Mouse (Mus musculus) CH12.LX (cell line): ENCODE measurements around the gene Hist1h4a. TPM values are rescaled to one million over a fixed set of nuclear protein-coding genes. Genes with fewer than 3 reads are reported as not detected.

ENCODE experiments used
- DNase-seq: peaks from one replicate; pipeline ENCODE4 v3.0.0-alpha.2; 2013; ENCODE audit errors: extremely low read depth
- H3K27ac ChIP-seq: 2 replicates; pipeline ENCODE4 v1.5.1; 2012; ENCODE audit warnings: low read depth, mild to moderate bottlenecking, control low read depth, moderate library complexity; ENCODE audit not compliant: insufficient read depth
- H3K27me3 ChIP-seq: replicated peaks from 2 replicates; pipeline ENCODE3; 2012; ENCODE audit warnings: inconsistent platforms
- H3K36me3 ChIP-seq, 2 experiments: replicated peaks in 1 of 2; 2 replicates each; pipeline versions ENCODE3 to v1.6.1; 2012; ENCODE audit warnings: inconsistent platforms in 1 of 2, low read length in 1 of 2, mild to moderate bottlenecking in 1 of 2, mixed read lengths in 1 of 2, moderate library complexity in 1 of 2; ENCODE audit not compliant: control insufficient read depth in 1 of 2, insufficient read depth in 1 of 2
- H3K4me1 ChIP-seq, 2 experiments: 2 replicates each; pipeline ENCODE4 v1.6.1; 2012; ENCODE audit warnings: inconsistent platforms in 1 of 2, moderate library complexity in 1 of 2; ENCODE audit not compliant: insufficient read depth in 2 of 2, control insufficient read depth in 1 of 2
- H3K4me2 ChIP-seq: 2 replicates; pipeline ENCODE4 v1.6.1; 2012; ENCODE audit warnings: low read depth, mild to moderate bottlenecking, control low read depth; ENCODE audit not compliant: poor library complexity, insufficient read depth, severe bottlenecking
- H3K4me3 ChIP-seq, 3 experiments: fragments of 150-350 bp in 1 of 3; sonication (generic) in 1 of 3; replicated peaks in 1 of 3; 2 replicates each; pipeline versions ENCODE3 to v1.5.1; 2011 to 2012; ENCODE audit warnings: low read depth in 2 of 3, low read length in 2 of 3, mild to moderate bottlenecking in 2 of 3, moderate library complexity in 2 of 3, control low read depth in 1 of 3, improper control_type of control experiment in 1 of 3, inconsistent platforms in 1 of 3, mixed read lengths in 1 of 3; ENCODE audit not compliant: poor library complexity in 1 of 3
- H3K79me2 ChIP-seq: replicated peaks from 2 replicates; pipeline ENCODE4 v1.6.1; 2012; ENCODE audit warnings: mild to moderate bottlenecking, moderate library complexity; ENCODE audit not compliant: control insufficient read depth, poor library complexity, insufficient read depth, severe bottlenecking; ENCODE audit errors: extremely low read depth
- H3K9ac ChIP-seq: 2 replicates; pipeline ENCODE4 v1.6.1; 2012; ENCODE audit warnings: low read depth, mild to moderate bottlenecking, control low read depth, moderate library complexity; ENCODE audit not compliant: insufficient read depth
- H3K9me3 ChIP-seq: replicated peaks from 2 replicates; pipeline ENCODE3; 2012; ENCODE audit warnings: low read length, inconsistent platforms, mixed read lengths
- CHD1 ChIP-seq: IDR thresholded peaks from 2 replicates; pipeline ENCODE4 v1.6.1; 2012; ENCODE audit warnings: low read depth, low read length, improper control_type of control experiment, inconsistent platforms
- E2F4 ChIP-seq: IDR thresholded peaks from 2 replicates; pipeline ENCODE4 v1.6.1; 2011; ENCODE audit warnings: low read depth, low read length, improper control_type of control experiment; ENCODE audit not compliant: insufficient replicate concordance
- HCFC1 ChIP-seq: IDR thresholded peaks from 2 replicates; pipeline ENCODE4 v1.6.1; 2012; ENCODE audit warnings: low read depth, mild to moderate bottlenecking, inconsistent platforms, low read length, improper control_type of control experiment
- IRF4 ChIP-seq: IDR thresholded peaks from 2 replicates; pipeline ENCODE4 v1.6.1; 2014; ENCODE audit warnings: low read depth, mild to moderate bottlenecking, inconsistent platforms, low read length, improper control_type of control experiment
- MAFK ChIP-seq: IDR thresholded peaks from 2 replicates; pipeline ENCODE4 v1.6.1; 2011; ENCODE audit warnings: low read length, improper control_type of control experiment; ENCODE audit not compliant: insufficient replicate concordance
- MYC ChIP-seq: IDR thresholded peaks from 2 replicates; pipeline ENCODE4 v1.6.1; 2011; ENCODE audit warnings: low read depth, mild to moderate bottlenecking, improper control_type of control experiment, low read length
- NELFE ChIP-seq: IDR thresholded peaks from 2 replicates; pipeline ENCODE4 v1.6.1; 2011; ENCODE audit warnings: low read depth, low read length, improper control_type of control experiment
- PAX5 ChIP-seq: IDR thresholded peaks from 2 replicates; pipeline ENCODE4 v1.6.1; 2012; ENCODE audit warnings: low read length, inconsistent platforms, mixed read lengths
- POLR2A ChIP-seq: IDR thresholded peaks from 2 replicates; pipeline ENCODE4 v1.6.1; 2011; ENCODE audit warnings: low read depth, mild to moderate bottlenecking, improper control_type of control experiment, low read length
- POLR2AphosphoS2 ChIP-seq: IDR thresholded peaks from 2 replicates; pipeline ENCODE4 v1.6.1; 2011; ENCODE audit warnings: low read depth, low read length, improper control_type of control experiment
- RCOR1 ChIP-seq: conservative IDR thresholded peaks from 2 replicates; pipeline ENCODE4 v1.6.1; 2012; ENCODE audit warnings: low read depth, mild to moderate bottlenecking, inconsistent platforms, low read length, improper control_type of control experiment
- SIN3A ChIP-seq: IDR thresholded peaks from 2 replicates; pipeline ENCODE4 v1.6.1; 2012; ENCODE audit warnings: low read length, improper control_type of control experiment, inconsistent platforms
- SMC3 ChIP-seq: IDR thresholded peaks from 2 replicates; pipeline ENCODE4 v1.6.1; 2011; ENCODE audit warnings: low read depth, low read length, improper control_type of control experiment
- TBP ChIP-seq: conservative IDR thresholded peaks from 2 replicates; pipeline ENCODE4 v1.6.1; 2011; ENCODE audit warnings: low read depth, low read length, improper control_type of control experiment
- UBTF ChIP-seq: IDR thresholded peaks from 2 replicates; pipeline ENCODE4 v1.6.1; 2012; ENCODE audit warnings: low read depth, mild to moderate bottlenecking, inconsistent platforms, low read length, improper control_type of control experiment, moderate library complexity
- USF2 ChIP-seq: conservative IDR thresholded peaks from 2 replicates; pipeline ENCODE4 v1.6.1; 2011; ENCODE audit warnings: low read depth, low read length, improper control_type of control experiment
- ZC3H11A ChIP-seq: IDR thresholded peaks from 2 replicates; pipeline ENCODE4 v1.6.1; 2012; ENCODE audit warnings: low read depth, mild to moderate bottlenecking, inconsistent platforms, low read length, improper control_type of control experiment
- ZMIZ1 ChIP-seq: IDR thresholded peaks from 2 replicates; pipeline ENCODE4 v1.6.1; 2012; ENCODE audit warnings: low read depth, mild to moderate bottlenecking, inconsistent platforms, low read length, improper control_type of control experiment
- ZNF384 ChIP-seq: IDR thresholded peaks from 2 replicates; pipeline ENCODE4 v1.6.1; 2012; ENCODE audit warnings: low read depth, low read length, improper control_type of control experiment, inconsistent platforms
- dilution Hi-C: fragments of 300-500 bp; cut with MboI; formaldehyde crosslinking; loops from 2 replicates; pipeline ENCODE4 v1.14.3; 2020; ENCODE audit warnings: low sequenced_read_pairs; ENCODE audit not compliant: extremely low pct_unique_long_range_greater_than_20kb, extremely low pct_ligation_motif_present
- in situ Hi-C: fragments of 300-500 bp; cut with MboI; formaldehyde crosslinking; loops from 3 replicates; pipeline ENCODE4 v1.14.3; 2019; ENCODE audit warnings: low sequenced_read_pairs, low pct_ligation_motif_present, low pct_unique_long_range_greater_than_20kb, mixed read lengths
- polyA plus RNA-seq: library from polyadenylated mRNA; unstranded; fragments of >175 nt; gene quantifications from 2 replicates; pipeline ENCODE4 v1.2.1, GENCODE M21; 2012; ENCODE audit warnings: low read depth; ENCODE audit not compliant: insufficient read length
- total RNA-seq, 2 experiments: library from RNA; depleted of rRNA; stranded (reverse); fragments of 300-350 nt in 1 of 2; fragments of >200 nt in 1 of 2; gene quantifications; 2 replicates each; pipeline ENCODE4 v1.2.3; 2012 to 2014

Gene Hist1h4a
- total and polyA plus RNA-seq, 3 experiments: 4.4 to 1,215 (median 18.4) TPM

DNA sequence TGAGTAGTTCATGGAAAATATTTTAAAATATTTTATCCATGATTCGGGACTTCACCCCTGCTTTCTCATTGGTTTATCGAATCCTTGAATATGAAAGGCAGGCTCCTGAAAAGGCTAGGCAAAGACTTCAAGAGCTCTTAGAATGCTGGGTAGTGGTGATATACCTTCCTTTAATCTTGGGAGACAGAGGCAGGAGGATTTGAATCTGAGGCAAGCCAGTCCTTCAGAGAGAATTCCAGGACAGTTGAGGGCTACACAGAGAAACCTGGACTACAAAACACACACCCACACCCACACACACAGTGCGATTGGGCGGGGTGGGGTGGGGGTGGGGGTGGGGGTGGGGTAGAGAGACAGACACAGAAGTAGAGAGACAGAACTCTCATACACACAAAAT, 13.1 kb downstream of the Hist1h4a start:
- Histone ChIP-seq H3K27me3 (no peaks in the 10 kb centered on the region), H3K4me1 (peaks cover 3 to 31% of the 10 kb centered on the region in 2 experiments; a peak in 3 of 4 replicates), H3K9me3 (no peaks in the 10 kb centered on the region), H3K27ac (peak overlapping the region; percentile 80), H3K4me3 (no peak overlapping the region), H3K9ac (peak overlapping the region; percentile 90), H3K36me3 (no peaks in the 10 kb centered on the region), H3K79me2 (no peaks in the 10 kb centered on the region), H3K4me2 (peak overlapping the region; percentile 93)
- DNase-seq: no peak
- TF ChIP-seq HCFC1: no peak
- TF ChIP-seq TBP: peak; percentile 23; the same call in 1 of the 2 replicates
- in situ Hi-C loops: no loop called here
- dilution Hi-C loops: loop anchor here (10.0 kb wide), 1 partner anchor 53 kb away; the partner anchor contains the start of genes Hist1h1t and Hist1h4c

DNA sequence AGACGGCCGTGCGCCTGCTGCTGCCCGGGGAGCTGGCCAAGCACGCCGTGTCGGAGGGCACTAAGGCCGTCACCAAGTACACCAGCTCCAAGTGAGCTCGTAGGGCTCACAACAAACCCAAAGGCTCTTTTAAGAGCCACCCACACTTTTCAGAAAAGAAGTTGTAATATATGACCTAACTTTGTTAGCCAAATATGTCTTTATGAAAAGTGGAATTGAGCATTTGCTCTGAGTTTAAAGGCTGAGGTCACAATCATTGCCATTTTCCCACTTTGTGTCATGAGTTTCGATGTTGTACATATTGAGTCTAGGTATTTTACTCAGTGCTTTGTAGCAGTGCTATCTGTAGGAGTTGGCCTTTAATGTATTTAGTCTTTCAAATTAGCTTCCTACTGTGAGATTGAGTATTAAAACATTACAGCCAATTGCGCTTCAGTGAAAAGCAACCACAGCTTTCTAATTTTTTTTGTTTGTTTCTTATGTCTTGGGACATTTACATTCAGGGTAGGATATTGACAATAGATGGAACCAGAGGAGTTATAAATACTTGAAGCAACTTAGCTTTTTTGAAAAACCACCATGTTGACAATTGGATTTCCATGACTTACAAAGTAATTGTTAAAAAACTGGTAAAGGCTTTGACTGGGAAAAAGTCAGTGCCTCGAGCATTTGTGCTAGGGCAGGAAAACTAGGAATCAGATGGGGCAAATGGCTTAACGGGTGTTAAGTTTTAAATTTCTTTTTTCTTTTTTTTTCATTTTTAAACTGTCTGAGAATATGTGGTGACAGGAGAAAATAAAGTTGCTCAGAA, 13.7 kb downstream of the Hist1h4a start:
- peak overlapping the region in 1 of 3 experiments; percentile 48 for H3K4me3 ChIP-seq

More for the DNA sequence above, 13.7 kb downstream of the Hist1h4a start:
- no peak for DNase-seq
- in situ Hi-C loops (no loop called here), dilution Hi-C loops (loop anchor here (10.0 kb wide), 1 partner anchor 52 kb away; the partner anchor contains the start of genes Hist1h1t and Hist1h4c)
- Histone ChIP-seq H3K9me3 (no peaks in the 10 kb centered on the region), H3K79me2 (no peaks in the 10 kb centered on the region), H3K9ac (peak overlapping the region; percentile 90), H3K4me1 (peaks cover 3 to 37% of the 10 kb centered on the region in 2 experiments; a peak in 3 of 4 replicates), H3K4me2 (peak overlapping the region; percentile 93; the same call in 1 of the 2 replicates), H3K27ac (peak overlapping the region; percentile 99), H3K36me3 (no peaks in the 10 kb centered on the region), H3K27me3 (no peaks in the 10 kb centered on the region)
- TF ChIP-seq MAFK (no peak), HCFC1 (no peak; the same call in 1 of the 2 replicates), TBP (peak; percentile 54; the same call in 1 of the 2 replicates), SIN3A (peak; percentile 47; the same call in 1 of the 2 replicates), CHD1 (peak; percentile 60), USF2 (peak; percentile 9; the same call in 1 of the 2 replicates), IRF4 (no peak), SMC3 (no peak), ZNF384 (0 out of 2 replicates have a peak, but pooled peaks have one; percentile 29), E2F4 (0 out of 2 replicates have a peak, but pooled peaks have one; percentile 20), ZC3H11A (no peak), RCOR1 (peak; percentile 68), MYC (no peak), UBTF (peak; percentile 92; the same call in 1 of the 2 replicates), PAX5 (no peak), NELFE (0 out of 2 replicates have a peak, but pooled peaks have one; percentile 60), ZMIZ1 (peak; percentile 99), POLR2A (peak; percentile 91), POLR2AphosphoS2 (peak; percentile 100)
- TF ChIP-seq, all 38 proteins: peak for 12
